9 mouse cellular contexts compared by ENCODE assay signal in genomic region chr6:136931246-136931645, GRCm38 (mm10). TPM values are rescaled to one million over a fixed set of nuclear protein-coding genes. Genes with fewer than 3 reads are reported as not detected.
DNase-seq lines count a peak whose midpoint lies in the region; ATAC-seq and TF ChIP-seq lines count a peak whose summit lies in the region.
"Had no signal": no experiment of that assay in that cellular context is flagged by ENCODE, and none has a peak within 500 bp of the region (broad histone marks: within the 10 kb centered on the region; RNA-seq: fewer than 3 reads in every experiment).

No protein-coding gene starts in this region.

- no peaks in the 10 kb centered on the region for H3K9me3 ChIP-seq in hindbrain, embryonic 12.5 days (replicated peaks)
- no peaks in the 10 kb centered on the region for H3K9me3 ChIP-seq in hindbrain, embryonic 16.5 days (ENCODE audit: control insufficient read depth, low read length)
- no peaks in the 10 kb centered on the region for H3K9me3 ChIP-seq in hindbrain, embryonic 15.5 days

- 85% methylated on average over 13 of the region's 13 CpGs for WGBS in hindbrain, embryonic 12.5 days
- 80% methylated on average over 13 of the region's 13 CpGs for WGBS in hindbrain, embryonic 16.5 days
- 58% methylated on average over 13 of the region's 13 CpGs for WGBS in thymus, adult 2 months
- 81% methylated on average over 13 of the region's 13 CpGs for WGBS in hindbrain, embryonic 15.5 days

- H3K27me3 ChIP-seq in hindbrain, embryonic 12.5 days, result no peaks in the 10 kb centered on the region
- no peaks in the 10 kb centered on the region for H3K27me3 ChIP-seq in hindbrain, embryonic 16.5 days (replicated peaks; ENCODE audit: control insufficient read depth, insufficient read depth, low read length)
- H3K27me3 ChIP-seq in thymus, adult 2 months (ENCODE audit: control insufficient read depth, insufficient read depth, low read length), result no peaks in the 10 kb centered on the region
- H3K27me3 ChIP-seq in hindbrain, embryonic 15.5 days, result no peaks in the 10 kb centered on the region

- DNase-seq in thymus, adult 2 months, result no peak
- no peak for DNase-seq in thymus, postnatal 36 days
- peak; percentile 61 for DNase-seq in naive thymus-derived CD4-positive, alpha-beta T cell, adult 2 months (ENCODE audit: low read depth)
- no peak for DNase-seq in adrenal gland, postnatal 10 days
- DNase-seq in gastrocnemius, postnatal 14 days, result no peak

- no peak for ATAC-seq in hindbrain, embryonic 12.5 days (ENCODE audit: low FRiP score)
- no peak for ATAC-seq in hindbrain, embryonic 16.5 days
- no peak for ATAC-seq in hindbrain, embryonic 15.5 days (ENCODE audit: low FRiP score, low read depth)

- no peaks in the 10 kb centered on the region for H3K36me3 ChIP-seq in hindbrain, embryonic 12.5 days
- no peaks in the 10 kb centered on the region for H3K36me3 ChIP-seq in hindbrain, embryonic 16.5 days (ENCODE audit: control insufficient read depth, insufficient read depth, low read length)
- H3K36me3 ChIP-seq in thymus, adult 2 months (ENCODE audit: control insufficient read depth, insufficient read depth, low read length), result peaks cover 84% of the 10 kb centered on the region
- H3K36me3 ChIP-seq in hindbrain, embryonic 15.5 days, result no peaks in the 10 kb centered on the region

- H3K4me1 ChIP-seq in hindbrain, embryonic 12.5 days, result peaks cover 4% of the 10 kb centered on the region
- no peaks in the 10 kb centered on the region for H3K4me1 ChIP-seq in hindbrain, embryonic 16.5 days (ENCODE audit: control insufficient read depth, insufficient read depth, low read depth, low read length)
- H3K4me1 ChIP-seq in thymus, adult 2 months (replicated peaks; ENCODE audit: control insufficient read depth, insufficient read depth, low read length), result peaks cover 33% of the 10 kb centered on the region
- H3K4me1 ChIP-seq in hindbrain, embryonic 15.5 days (replicated peaks), result no peaks in the 10 kb centered on the region

- TF ChIP-seq CTCF in thymus, adult 2 months (IDR thresholded peaks at IDR 0.05; ENCODE audit: borderline replicate concordance, control insufficient read depth, extremely low read depth, insufficient read depth, low read length, poor library complexity), result no peak

- no peak overlapping the region for H3K9ac ChIP-seq in hindbrain, embryonic 12.5 days
- no peak overlapping the region for H3K9ac ChIP-seq in hindbrain, embryonic 16.5 days (ENCODE audit: low read depth, low read length)
- no peak overlapping the region for H3K9ac ChIP-seq in hindbrain, embryonic 15.5 days

- intact Hi-C loops in gastrocnemius, postnatal 14 days (cut with DNase I; ENCODE audit: low total_unique reads), result no loop called here

- H3K4me3 ChIP-seq in hindbrain, embryonic 12.5 days, result no peak overlapping the region
- no peak overlapping the region for H3K4me3 ChIP-seq in hindbrain, embryonic 16.5 days (ENCODE audit: low read length)
- H3K4me3 ChIP-seq in thymus, adult 2 months (ENCODE audit: control insufficient read depth, insufficient read depth, low read length), result no peak overlapping the region
- H3K4me3 ChIP-seq in hindbrain, embryonic 15.5 days, result no peak overlapping the region
- H3K4me3 ChIP-seq: erythroblast, embryonic 14.5 days had no signal

- TF ChIP-seq POLR2A in thymus, adult 2 months (IDR thresholded peaks at IDR 0.05; ENCODE audit: control insufficient read depth, extremely low read depth, insufficient read depth, low read length, poor library complexity), result no peak

- H3K4me2 ChIP-seq in hindbrain, embryonic 12.5 days (replicated peaks), result no peak overlapping the region
- H3K4me2 ChIP-seq in hindbrain, embryonic 16.5 days (ENCODE audit: low read length), result no peak overlapping the region
- no peak overlapping the region for H3K4me2 ChIP-seq in hindbrain, embryonic 15.5 days

- peak overlapping the region; percentile 49 for H3K27ac ChIP-seq in hindbrain, embryonic 12.5 days
- no peak overlapping the region for H3K27ac ChIP-seq in hindbrain, embryonic 16.5 days (ENCODE audit: low read depth, low read length)
- H3K27ac ChIP-seq in thymus, adult 2 months (ENCODE audit: control insufficient read depth, insufficient read depth, low read length), result peak overlapping the region; percentile 91
- peak overlapping the region; percentile 55 for H3K27ac ChIP-seq in hindbrain, embryonic 15.5 days (replicated peaks)

RNA-seq across cellular contexts. Expression of gene Pde6h, which starts 7.6 kb away (rescaled TPM):
- not detected in 2 replicates for polyA plus RNA-seq in hindbrain, embryonic 12.5 days (2016; fragmentation: Nextera tagmentation; extraction: Ambion mirVana)
- polyA plus RNA-seq in hindbrain, embryonic 16.5 days (2015; fragmentation: Nextera tagmentation; extraction: Ambion mirVana), result 0.05 and 0.09 TPM in 2 replicates
- polyA plus RNA-seq in thymus, adult 2 months (2012; rRNA removed), result 0.01 TPM in 1 of 2 replicates, not detected in the other
- 0.07 and 1.1 TPM in 2 replicates for polyA plus RNA-seq in hindbrain, embryonic 15.5 days (2015; fragmentation: Nextera tagmentation; extraction: Ambion mirVana)
- total RNA-seq in adrenal gland, postnatal 10 days (2021), result under 1 TPM in 1 of 2 experiments, not detected in 1; 0.60 TPM
- total RNA-seq in gastrocnemius, postnatal 14 days (2021), result not detected
- polyA plus RNA-seq: erythroblast, embryonic 14.5 days had no signal

RNA-seq across cellular contexts. Expression of gene Erp27, which starts 9.3 kb away (rescaled TPM):
- not detected in 2 replicates for polyA plus RNA-seq in hindbrain, embryonic 12.5 days (2016; fragmentation: Nextera tagmentation; extraction: Ambion mirVana)
- polyA plus RNA-seq in hindbrain, embryonic 16.5 days (2015; fragmentation: Nextera tagmentation; extraction: Ambion mirVana), result 0.15 TPM in 1 of 2 replicates, not detected in the other
- 1.8 and 2.4 TPM in 2 replicates for polyA plus RNA-seq in thymus, adult 2 months (2012; rRNA removed)
- not detected in 2 replicates for polyA plus RNA-seq in hindbrain, embryonic 15.5 days (2015; fragmentation: Nextera tagmentation; extraction: Ambion mirVana)
- under 1 TPM; 0.15 to 0.27 TPM for total RNA-seq in adrenal gland, postnatal 10 days (2021)
- not detected for total RNA-seq in gastrocnemius, postnatal 14 days (2021)
- polyA plus RNA-seq: erythroblast, embryonic 14.5 days had no signal

RNA-seq across cellular contexts. Expression of gene Arhgdib, which starts 10.5 kb away (rescaled TPM):
- 27.7 and 29.0 TPM in 2 replicates for polyA plus RNA-seq in hindbrain, embryonic 12.5 days (2016; fragmentation: Nextera tagmentation; extraction: Ambion mirVana)
- 14.9 and 22.0 TPM in 2 replicates for polyA plus RNA-seq in hindbrain, embryonic 16.5 days (2015; fragmentation: Nextera tagmentation; extraction: Ambion mirVana)
- polyA plus RNA-seq in thymus, adult 2 months (2012; rRNA removed), result 644 and 667 TPM in 2 replicates
- polyA plus RNA-seq in hindbrain, embryonic 15.5 days (2015; fragmentation: Nextera tagmentation; extraction: Ambion mirVana), result 14.0 and 16.7 TPM in 2 replicates
- total RNA-seq in adrenal gland, postnatal 10 days (2021), result 10 to 100 TPM; 43.0 to 44.5 TPM
- total RNA-seq in gastrocnemius, postnatal 14 days (2021), result 10 to 100 TPM; 15.2 to 15.3 TPM

RNA-seq across cellular contexts. Expression of gene Mgp, which starts 55.6 kb away (rescaled TPM):
- polyA plus RNA-seq in hindbrain, embryonic 12.5 days (2016; fragmentation: Nextera tagmentation; extraction: Ambion mirVana), result 16.6 and 35.9 TPM in 2 replicates
- 28.6 and 31.5 TPM in 2 replicates for polyA plus RNA-seq in hindbrain, embryonic 16.5 days (2015; fragmentation: Nextera tagmentation; extraction: Ambion mirVana)
- polyA plus RNA-seq in thymus, adult 2 months (2012; rRNA removed), result 173 and 274 TPM in 2 replicates
- polyA plus RNA-seq in hindbrain, embryonic 15.5 days (2015; fragmentation: Nextera tagmentation; extraction: Ambion mirVana), result 12.2 and 21.3 TPM in 2 replicates
- 100 to 1,000 TPM; 187 to 232 TPM for total RNA-seq in adrenal gland, postnatal 10 days (2021)
- 100 to 1,000 TPM; 166 to 195 TPM for total RNA-seq in gastrocnemius, postnatal 14 days (2021)
- polyA plus RNA-seq: erythroblast, embryonic 14.5 days had no signal

Comparison
In these comparisons a context has a peak if more than half of its experiments do, and no peak if none do; other contexts are left out.
1. RNA of gene Arhgdib, which starts 10.5 kb away (polyA plus RNA-seq): 644 to 667 TPM in thymus, adult 2 months; 27.7 to 29.0 TPM in hindbrain, embryonic 12.5 days, 14.9 to 22.0 TPM in hindbrain, embryonic 16.5 days and 14.0 to 16.7 TPM in hindbrain, embryonic 15.5 days; every median in the first group is over 10 times any median in the second.